Mouse (Mus musculus): ENCODE results near the gene Synpo2. TPM values are rescaled to one million over a fixed set of nuclear protein-coding genes. Genes with fewer than 3 reads are reported as not detected.
"Not testable (repeated sequence)": the region's sequence is repeated elsewhere in the genome, so short reads cannot be mapped to it uniquely, and the experiment has no call there.

Gene Synpo2
- polyA plus RNA-seq, 1 experiment from 2014 or later = 0.23 TPM

DNA sequence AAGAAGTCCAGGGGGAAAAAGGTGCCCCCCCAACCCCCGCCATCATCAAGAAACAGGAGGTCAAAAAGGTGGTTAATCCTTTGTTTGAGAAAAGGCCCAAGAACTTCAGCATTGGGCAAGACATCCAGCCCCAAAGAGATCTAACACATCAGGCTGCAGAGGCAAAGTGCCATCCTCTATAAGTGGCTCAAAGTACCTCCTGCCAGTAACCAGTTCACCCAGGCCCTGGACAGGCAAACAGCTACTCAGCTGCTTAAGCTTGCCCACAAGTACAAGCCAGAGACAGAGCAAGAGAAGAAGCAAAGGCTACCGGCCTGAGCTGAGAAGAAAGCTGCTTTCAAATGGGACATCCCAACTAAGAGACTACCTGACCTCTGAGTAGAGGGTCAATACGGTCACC, 93.7 kb downstream of the Synpo2 start:
- Histone ChIP-seq H3K36me3 (ENCODE audit: inconsistent target) (no peaks in the 10 kb centered on the region), H3K79me2 (ENCODE audit: inconsistent target) (no peaks in the 10 kb centered on the region), H3K27ac (no peak overlapping the region), H3K4me3 (ENCODE audit: inconsistent target) (no peak overlapping the region)
- 97% methylated on average over 3 of the region's 3 CpGs for WGBS (ENCODE audit: missing documents)

DNA sequence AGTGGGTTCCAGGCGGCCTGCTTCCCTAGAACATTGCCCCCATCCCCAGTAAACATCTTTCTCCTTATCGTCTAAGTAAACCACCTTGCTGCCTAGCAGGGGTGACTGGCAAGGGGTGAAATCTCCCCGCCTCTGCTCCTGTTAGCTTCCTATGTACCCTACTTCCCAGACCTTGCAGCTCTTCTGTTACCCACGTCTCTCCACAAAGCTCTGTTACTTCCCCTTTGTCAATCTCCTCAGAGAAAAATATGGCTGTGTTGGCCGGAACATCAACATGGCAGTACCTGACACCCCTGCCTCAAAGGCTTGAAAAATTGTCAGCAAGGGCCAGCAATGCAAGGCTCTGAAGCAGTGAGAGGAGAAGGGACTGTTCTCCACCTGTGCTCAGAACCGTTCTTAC, 94.9 kb downstream of the Synpo2 start:
- Histone ChIP-seq H3K79me2 (ENCODE audit: inconsistent target) (no peaks in the 10 kb centered on the region), H3K36me3 (ENCODE audit: inconsistent target) (no peaks in the 10 kb centered on the region), H3K27ac (no peak overlapping the region), H3K4me3 (ENCODE audit: inconsistent target) (no peak overlapping the region)
- 34% methylated on average over 6 of the region's 6 CpGs for WGBS (ENCODE audit: missing documents)

DNA sequence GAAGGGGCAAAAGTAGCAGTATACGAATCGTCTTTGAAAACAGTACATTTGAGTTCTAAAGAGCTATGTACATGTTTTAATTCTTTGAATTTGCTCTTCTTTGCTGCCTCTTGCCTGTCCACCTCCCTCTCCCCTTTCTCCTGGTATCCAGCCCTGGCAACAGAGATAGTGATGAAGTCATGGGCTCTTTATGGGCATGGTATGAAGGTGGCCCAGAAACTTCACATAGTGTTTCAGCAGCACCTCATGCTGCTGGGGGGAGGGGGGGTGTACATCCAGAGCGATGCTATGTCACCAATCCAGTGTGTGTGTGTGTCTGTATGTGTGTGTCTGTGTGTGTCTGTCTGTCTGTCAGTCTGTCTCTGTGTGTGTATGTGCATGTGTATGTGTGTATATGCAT, 95.8 kb downstream of the Synpo2 start:
- WGBS (ENCODE audit: missing documents) = 100% methylated on average over 3 of the region's 3 CpGs
- Histone ChIP-seq H3K36me3 (ENCODE audit: inconsistent target) (no peaks in the 10 kb centered on the region), H3K27ac (no peak overlapping the region), H3K4me3 (ENCODE audit: inconsistent target) (no peak overlapping the region), H3K79me2 (ENCODE audit: inconsistent target) (no peaks in the 10 kb centered on the region)

DNA sequence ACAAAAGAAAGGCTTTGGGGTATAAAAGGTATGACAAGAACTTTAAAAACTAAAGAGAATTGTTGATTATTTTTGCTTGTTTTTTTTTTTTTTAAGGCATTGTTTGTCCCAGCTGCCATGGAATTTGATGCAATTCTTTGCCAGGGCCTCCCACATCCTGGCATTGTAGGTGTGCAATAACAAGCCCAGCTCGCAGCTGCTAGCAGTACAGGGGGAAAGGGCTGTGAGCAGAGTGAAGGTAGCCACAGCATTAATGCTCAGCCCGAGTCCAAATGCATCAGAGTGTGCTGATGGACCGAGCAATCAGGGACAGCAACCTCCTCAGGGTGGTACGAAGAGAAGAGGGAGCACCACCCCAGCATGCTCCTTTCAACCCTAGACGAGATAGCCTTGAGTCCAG, 96.3 kb downstream of the Synpo2 start:
- WGBS (ENCODE audit: missing documents) = 90% methylated on average over 5 of the region's 5 CpGs
- H3K27ac ChIP-seq = no peak overlapping the region
- no peak overlapping the region for H3K4me3 ChIP-seq (ENCODE audit: inconsistent target)
- no peaks in the 10 kb centered on the region for H3K36me3 ChIP-seq (ENCODE audit: inconsistent target)
- no peaks in the 10 kb centered on the region for H3K79me2 ChIP-seq (ENCODE audit: inconsistent target)

DNA sequence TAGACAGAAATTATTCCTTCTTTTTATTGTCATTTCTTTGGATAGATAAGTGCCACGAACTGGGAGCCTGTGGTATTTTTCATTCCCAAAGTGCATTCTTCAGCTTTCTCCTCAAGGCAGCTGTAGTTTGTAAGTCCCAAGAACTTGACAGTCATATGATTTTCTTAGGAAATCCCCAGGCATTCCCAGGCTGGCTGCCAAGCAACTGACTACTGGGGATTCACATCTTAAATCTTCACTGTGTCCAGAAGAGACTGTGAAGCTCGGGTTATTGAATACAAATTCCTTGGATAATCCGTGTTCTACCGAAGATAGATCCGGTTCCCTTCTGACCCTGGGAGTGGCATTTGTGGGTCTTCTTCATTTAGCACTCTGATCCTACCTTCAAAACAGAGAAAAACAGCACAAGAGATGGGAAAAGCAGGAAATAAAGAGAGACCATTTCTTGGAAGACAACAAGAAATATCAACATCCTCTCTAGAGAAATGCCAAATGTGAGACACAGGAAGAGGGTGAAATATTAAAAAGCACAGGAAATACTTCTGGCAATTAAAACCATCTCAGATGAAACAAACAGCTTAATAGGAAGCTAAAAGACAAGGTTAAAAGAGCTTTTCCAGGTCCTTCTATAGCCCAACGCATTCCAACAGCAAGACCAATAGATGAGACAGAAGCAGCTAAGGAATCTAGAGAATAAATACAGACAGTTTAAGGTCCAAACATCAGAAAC, 97.5 kb downstream of the Synpo2 start:
- Histone ChIP-seq H3K79me2 (ENCODE audit: inconsistent target) (no peaks in the 10 kb centered on the region), H3K4me3 (ENCODE audit: inconsistent target) (no peak overlapping the region), H3K27ac (no peak overlapping the region), H3K36me3 (ENCODE audit: inconsistent target) (no peaks in the 10 kb centered on the region)
- WGBS (ENCODE audit: missing documents) = 94% methylated on average over 6 of the region's 6 CpGs

DNA sequence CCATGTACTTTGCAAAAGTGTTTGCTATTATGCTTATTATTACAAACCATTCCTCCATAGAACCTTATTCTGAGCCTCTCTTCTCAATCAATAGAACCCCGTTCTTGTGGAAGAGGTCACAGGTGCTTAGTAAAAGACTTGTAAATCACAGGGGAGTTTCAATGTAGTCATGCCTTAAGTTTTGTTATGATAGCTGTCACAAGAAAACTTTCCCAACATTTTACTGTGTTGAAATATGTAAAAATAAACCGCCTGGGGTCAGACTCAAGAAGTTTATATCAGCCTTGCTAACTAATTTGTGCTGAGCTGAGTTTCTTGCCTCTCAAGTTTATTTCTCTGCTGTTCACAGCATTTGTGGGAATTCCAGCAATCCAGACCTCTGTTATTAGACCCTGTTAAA, 103.8 kb downstream of the Synpo2 start:
- WGBS (ENCODE audit: missing documents) = 76% methylated on average over 2 of the region's 2 CpGs
- Histone ChIP-seq H3K4me3 (ENCODE audit: inconsistent target) (no peak overlapping the region), H3K79me2 (ENCODE audit: inconsistent target) (no peaks in the 10 kb centered on the region), H3K27ac (no peak overlapping the region), H3K36me3 (ENCODE audit: inconsistent target) (no peaks in the 10 kb centered on the region)

DNA sequence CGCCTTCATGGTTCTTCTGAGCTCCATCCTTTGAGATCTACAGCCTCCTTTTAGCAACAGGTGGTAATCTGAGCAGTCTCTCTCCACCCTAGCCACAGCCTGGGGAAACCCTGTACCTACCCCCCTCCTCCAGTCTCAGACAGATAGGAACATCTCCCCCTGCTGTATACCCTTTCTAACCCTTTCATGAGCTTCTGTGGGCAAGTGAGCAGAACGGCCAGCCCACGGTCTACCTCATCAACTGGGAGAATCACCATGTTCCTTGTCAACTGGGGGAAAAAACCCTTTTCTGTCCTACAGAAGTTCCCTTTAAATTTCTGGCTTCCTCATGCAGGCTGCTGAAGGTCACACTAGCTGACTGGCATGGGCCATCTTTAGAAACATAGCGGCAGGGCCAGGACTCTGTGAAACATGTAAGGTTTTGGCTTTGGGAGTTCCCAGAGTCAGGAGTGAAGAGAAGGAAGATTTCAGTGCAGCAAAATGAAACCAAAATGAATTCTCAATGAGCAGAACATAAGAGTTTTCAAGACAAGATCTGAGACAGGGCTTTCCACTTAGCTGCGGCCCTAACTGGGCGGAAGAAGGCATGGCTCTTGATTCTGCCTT, 104.7 kb downstream of the Synpo2 start:
- H3K27ac ChIP-seq = no peak overlapping the region
- no peaks in the 10 kb centered on the region for H3K36me3 ChIP-seq (ENCODE audit: inconsistent target)
- H3K79me2 ChIP-seq (ENCODE audit: inconsistent target) = no peaks in the 10 kb centered on the region
- no peak overlapping the region for H3K4me3 ChIP-seq (ENCODE audit: inconsistent target)
- 94% methylated on average over 6 of the region's 6 CpGs for whole genome bisulfite sequencing (ENCODE audit: missing documents)

DNA sequence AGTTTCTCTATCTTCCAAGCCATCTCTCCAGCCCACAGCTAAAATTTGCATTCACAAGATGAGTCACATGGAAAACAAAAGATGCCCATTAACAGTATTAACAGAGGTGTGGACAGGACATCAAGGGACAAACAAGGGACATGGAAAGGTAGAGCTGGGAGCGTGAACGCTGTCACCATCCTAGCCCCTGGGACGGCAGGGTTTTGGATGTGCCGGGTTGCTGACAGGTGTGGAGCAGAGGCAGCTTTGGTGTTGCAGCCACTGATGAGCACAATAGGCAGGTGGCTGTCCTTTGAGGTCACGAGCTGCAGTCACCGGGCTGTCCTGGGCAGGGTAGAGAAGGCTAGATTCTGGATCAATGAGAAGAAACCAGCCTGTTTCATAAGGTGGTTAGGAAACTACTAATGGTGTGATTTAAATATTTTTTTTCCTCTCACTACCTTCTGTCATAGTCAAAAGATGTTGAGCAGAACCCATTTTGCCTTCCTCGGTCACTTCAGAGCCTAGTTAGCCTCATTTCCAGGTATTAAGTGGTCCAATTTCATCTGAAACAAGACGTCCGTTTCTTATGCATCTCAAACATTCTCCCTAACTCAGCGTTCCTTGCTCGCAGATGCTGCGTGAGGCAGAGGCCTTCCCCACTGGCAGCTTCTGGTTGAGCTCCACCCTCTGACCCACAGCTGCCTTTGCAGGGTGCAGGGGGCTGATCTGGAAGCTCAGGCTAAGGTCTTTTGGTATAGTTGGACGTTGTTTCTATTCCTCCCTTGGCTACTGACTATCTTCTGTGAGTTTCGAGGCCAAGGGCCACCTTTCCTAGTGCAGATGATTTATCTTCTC, 105.4 kb downstream of the Synpo2 start:
- no peaks in the 10 kb centered on the region for H3K79me2 ChIP-seq (ENCODE audit: inconsistent target)
- 91% methylated on average over 14 of the region's 14 CpGs for WGBS (ENCODE audit: missing documents)
- no peak overlapping the region for H3K27ac ChIP-seq
- no peak overlapping the region for H3K4me3 ChIP-seq (ENCODE audit: inconsistent target)
- H3K36me3 ChIP-seq (ENCODE audit: inconsistent target) = no peaks in the 10 kb centered on the region

DNA sequence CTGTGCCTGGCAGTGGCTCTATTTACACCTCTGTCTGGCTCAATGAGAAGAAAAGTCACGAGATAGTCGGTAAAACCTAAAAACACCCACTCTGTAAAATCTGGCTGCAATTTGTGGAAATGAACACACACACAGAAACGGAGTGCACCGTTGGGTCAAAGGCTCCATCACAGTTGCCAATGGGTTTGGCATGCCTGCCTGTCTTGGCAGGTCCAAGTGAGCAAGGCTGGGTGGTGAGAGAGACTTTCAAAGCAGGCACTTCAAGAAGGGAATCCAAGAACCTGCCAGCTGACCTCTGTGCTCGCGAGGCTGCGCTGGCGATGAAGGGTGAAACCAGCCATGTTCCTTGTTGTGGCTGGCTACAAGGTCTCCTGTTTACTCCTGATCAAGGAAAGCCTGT, 107.2 kb downstream of the Synpo2 start:
- H3K4me3 ChIP-seq (ENCODE audit: inconsistent target) = no peak overlapping the region
- H3K79me2 ChIP-seq (ENCODE audit: inconsistent target) = no peaks in the 10 kb centered on the region
- no peaks in the 10 kb centered on the region for H3K36me3 ChIP-seq (ENCODE audit: inconsistent target)
- WGBS (ENCODE audit: missing documents) = 94% methylated on average over 8 of the region's 8 CpGs
- no peak overlapping the region for H3K27ac ChIP-seq

DNA sequence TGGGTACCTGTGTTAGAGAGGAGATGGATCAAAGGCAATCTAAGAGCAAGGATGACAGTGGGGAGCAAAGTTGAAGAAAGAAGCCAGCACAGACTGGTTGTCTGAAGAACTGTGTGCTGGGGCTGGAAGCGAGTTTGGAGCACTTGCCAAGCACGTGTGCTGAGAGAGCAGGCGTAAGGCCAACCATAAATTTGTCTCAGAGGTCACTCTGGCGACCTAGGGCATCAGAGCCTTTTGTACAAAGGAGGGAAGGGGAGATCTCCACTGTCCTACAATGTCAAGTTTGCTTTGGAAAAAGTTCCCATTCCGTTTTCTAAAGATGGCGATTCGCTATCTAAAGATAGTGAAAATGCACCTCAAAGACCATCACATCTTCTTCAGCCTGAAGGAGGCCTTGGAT, 107.9 kb downstream of the Synpo2 start:
- H3K4me3 ChIP-seq (ENCODE audit: inconsistent target) = no peak overlapping the region
- 91% methylated on average over 7 of the region's 7 CpGs for WGBS (ENCODE audit: missing documents)
- no peaks in the 10 kb centered on the region for H3K36me3 ChIP-seq (ENCODE audit: inconsistent target)
- H3K79me2 ChIP-seq (ENCODE audit: inconsistent target) = no peaks in the 10 kb centered on the region
- H3K27ac ChIP-seq = no peak overlapping the region

DNA sequence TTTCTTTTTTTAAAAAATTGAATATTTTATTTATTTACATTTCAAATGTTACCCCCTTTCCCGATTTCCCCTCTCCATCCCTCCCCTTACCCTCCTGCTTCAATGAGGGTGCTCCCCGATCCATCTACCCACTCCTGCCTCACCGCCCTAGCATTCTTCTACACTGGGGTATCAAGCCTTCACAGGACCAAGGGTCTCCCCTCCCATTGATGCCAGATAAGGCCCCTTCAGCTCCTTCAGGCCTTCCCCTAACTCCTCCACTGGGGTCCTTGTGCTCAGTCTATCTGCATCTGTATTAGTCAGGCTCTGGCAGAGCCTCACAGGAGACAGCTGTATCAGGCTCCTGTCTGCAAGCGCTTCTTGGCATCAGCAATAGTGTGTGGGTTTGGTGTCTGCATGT, 109.2 kb downstream of the Synpo2 start:
- not testable (repeated sequence) for H3K4me3 ChIP-seq (ENCODE audit: inconsistent target); H3K36me3 ChIP-seq (ENCODE audit: inconsistent target); H3K79me2 ChIP-seq (ENCODE audit: inconsistent target); H3K27ac ChIP-seq
- WGBS (ENCODE audit: missing documents) = 93% methylated on average over 4 of the region's 4 CpGs

DNA sequence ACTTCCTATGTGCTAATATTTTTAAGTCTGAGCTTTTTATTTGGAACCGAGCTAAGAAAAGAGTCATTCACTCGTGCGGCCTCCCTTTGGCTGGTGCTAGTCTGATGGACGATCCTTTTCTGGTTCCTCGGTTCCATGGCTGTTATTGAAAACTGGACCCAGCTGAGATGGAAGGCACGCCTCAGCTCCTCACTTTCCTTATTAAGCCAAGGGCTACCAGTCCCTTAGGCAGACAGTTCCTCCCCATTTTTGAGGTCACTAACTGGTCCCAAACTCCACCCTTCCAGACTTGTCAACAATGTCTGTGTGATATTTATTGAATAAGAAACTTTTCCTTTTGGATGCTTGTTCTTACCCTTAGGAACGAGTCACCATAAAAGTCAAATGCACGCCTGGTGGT, 112.1 kb downstream of the Synpo2 start:
- no peak overlapping the region for H3K4me3 ChIP-seq (ENCODE audit: inconsistent target)
- no peak overlapping the region for H3K27ac ChIP-seq
- whole genome bisulfite sequencing (ENCODE audit: missing documents) = 89% methylated on average over 8 of the region's 8 CpGs
- H3K36me3 ChIP-seq (ENCODE audit: inconsistent target) = no peaks in the 10 kb centered on the region
- H3K79me2 ChIP-seq (ENCODE audit: inconsistent target) = no peaks in the 10 kb centered on the region

DNA sequence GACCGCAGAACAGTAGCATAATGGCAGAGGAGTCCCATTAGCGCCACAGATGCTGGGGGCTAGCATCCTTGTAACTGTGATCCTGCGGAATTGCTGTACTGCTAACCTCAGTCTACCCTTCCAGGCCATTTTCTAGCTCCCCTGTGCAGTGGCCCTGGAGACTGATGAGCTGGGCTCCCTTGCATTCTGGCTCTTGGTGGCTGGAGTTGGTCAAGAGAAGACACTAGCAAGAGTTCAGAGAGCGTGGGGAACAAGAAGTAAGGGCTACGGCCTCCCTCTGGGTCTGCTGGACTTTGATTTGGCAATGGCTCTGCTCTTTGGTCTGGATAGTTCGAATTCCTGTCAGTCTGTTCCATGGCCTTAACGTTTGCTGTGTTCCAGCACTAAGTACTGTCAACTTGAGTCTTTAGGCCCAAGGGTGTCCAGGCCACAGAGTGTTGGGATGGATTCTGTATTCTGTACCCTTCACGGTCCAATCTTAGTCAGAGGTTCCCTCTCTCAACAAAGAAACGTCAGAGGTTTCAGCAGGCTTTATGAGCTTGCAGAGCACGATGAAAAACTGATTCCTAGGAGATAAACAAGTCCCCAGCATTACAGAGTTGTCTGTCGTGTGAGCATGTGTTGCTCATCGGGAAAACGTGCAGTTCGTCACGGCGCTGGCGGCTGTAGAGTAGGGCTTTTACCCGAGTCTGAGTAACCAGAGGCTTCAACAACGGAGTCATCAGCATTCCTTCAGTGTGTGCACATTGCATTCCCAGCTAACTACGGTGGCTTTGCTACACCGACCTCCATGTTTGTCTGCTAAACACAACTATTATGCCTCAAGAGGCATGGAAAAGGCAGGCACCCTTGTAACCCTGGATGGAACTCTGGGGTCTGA, 113.6 kb downstream of the Synpo2 start:
- Histone ChIP-seq H3K27ac (no peak overlapping the region), H3K4me3 (ENCODE audit: inconsistent target) (no peak overlapping the region), H3K79me2 (ENCODE audit: inconsistent target) (no peaks in the 10 kb centered on the region), H3K36me3 (ENCODE audit: inconsistent target) (no peaks in the 10 kb centered on the region)
- WGBS (ENCODE audit: missing documents) = 92% methylated on average over 20 of the region's 21 CpGs

DNA sequence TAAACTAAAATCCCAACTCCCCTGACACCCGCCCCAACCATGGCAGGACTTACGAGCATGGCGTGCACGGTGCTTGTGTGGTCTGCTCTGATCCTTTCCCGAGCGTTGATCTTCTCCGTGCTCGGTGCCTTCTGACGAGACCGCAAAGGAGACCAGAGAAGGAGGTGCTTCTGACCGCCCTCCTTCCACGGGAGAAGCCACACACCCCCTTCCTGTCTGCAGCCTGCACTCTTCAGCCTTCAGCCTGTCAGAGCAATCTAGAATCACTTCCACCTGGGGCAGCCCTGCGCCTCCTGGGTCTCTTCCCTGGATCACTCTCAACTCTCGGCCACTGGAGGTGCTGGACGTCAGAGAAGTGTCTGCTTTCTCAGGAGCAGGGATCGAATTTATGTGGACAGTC, 119.0 kb downstream of the Synpo2 start:
- 18% methylated on average over 16 of the region's 16 CpGs for WGBS (ENCODE audit: missing documents)
- H3K79me2 ChIP-seq (ENCODE audit: inconsistent target) = no peaks in the 10 kb centered on the region
- no peak overlapping the region for H3K4me3 ChIP-seq (ENCODE audit: inconsistent target)
- no peak overlapping the region for H3K27ac ChIP-seq
- no peaks in the 10 kb centered on the region for H3K36me3 ChIP-seq (ENCODE audit: inconsistent target)

Data from macrophage (primary cell).